Mouse (Mus musculus): ENCODE measurements at regions not wholly inside any gene's neighbourhood (a gene's known extent, or its start where the extent isn't known, plus 50 kb on each side); places are given as distances from the start of the nearest gene placed in this dataset.

DNA sequence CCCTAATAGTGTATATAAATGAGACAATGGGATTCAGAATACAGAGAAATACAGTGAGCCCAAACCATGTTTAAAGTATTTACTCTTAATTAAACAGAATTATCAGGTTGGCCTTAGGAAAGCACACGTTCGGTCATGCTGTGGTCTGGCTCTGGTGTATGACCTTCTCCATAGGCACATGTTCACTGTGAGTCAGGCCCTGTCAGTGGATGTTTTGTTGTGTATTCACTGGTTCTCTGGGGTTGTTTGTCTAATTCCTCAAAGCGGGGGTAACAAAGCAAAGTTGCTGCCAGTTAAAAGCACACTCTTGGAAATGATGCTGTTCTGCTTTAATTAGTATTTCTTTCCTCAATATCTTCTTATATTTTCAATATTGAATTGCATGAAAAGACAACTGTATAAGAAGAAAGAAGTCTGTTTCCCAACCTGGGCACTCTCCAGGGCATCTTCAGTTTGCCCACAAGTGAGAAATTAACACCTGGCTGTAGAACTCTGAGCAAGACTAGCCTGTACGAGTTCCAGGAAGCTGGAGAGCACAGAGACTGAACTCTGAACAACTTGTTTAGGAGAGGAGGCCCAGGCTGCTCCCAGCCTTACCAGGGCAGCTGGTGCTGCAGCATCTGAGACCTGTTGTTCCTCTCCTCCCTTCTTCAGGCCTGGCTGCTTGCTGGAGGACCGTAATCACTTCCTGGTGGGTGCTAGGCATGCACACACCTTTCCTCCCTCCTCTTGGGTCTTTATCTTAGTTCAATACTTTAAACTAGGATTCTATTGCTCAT is 593.1 kb downstream of the Ttll7 start:
- Histone ChIP-seq H3K36me3 (ENCODE audit: control insufficient read depth in 1 of 2, insufficient read depth in 2 of 2, low read length in 2 of 2) (no peaks in the 10 kb centered on the region), H3K9ac (ENCODE audit: control insufficient read depth, low read depth, low read length, poor library complexity, severe bottlenecking) (no peak overlapping the region), H3K27me3 (ENCODE audit: control insufficient read depth in 1 of 2, insufficient read depth in 2 of 2, low read length in 2 of 2) (no peaks in the 10 kb centered on the region), H3K27ac (ENCODE audit: control insufficient read depth, low read depth, low read length) (no peak overlapping the region), H3K4me3 (ENCODE audit: control insufficient read depth in 1 of 2, insufficient read depth in 1 of 2, low read depth in 2 of 2, low read length in 2 of 2) (no peak overlapping the region), H3K9me3 (replicated peaks; ENCODE audit: insufficient read depth, low read length) (no peaks in the 10 kb centered on the region), H3K4me1 (ENCODE audit: control insufficient read depth in 1 of 2, insufficient read depth in 2 of 2, low read length in 2 of 2) (no peaks in the 10 kb centered on the region), H3K79me2 (ENCODE audit: control insufficient read depth, insufficient read depth, low read length, poor library complexity) (no peaks in the 10 kb centered on the region)
- DNase-seq (ENCODE audit: low read depth, low spot score), result no peak
- TF ChIP-seq MXI1 (IDR thresholded peaks at IDR 0.05; ENCODE audit: low read depth, low read length), result no peak
- no peak for TF ChIP-seq ELF1 (IDR thresholded peaks at IDR 0.05; ENCODE audit: low read depth, low read length)
- no peak for TF ChIP-seq UBTF (IDR thresholded peaks at IDR 0.05; ENCODE audit: borderline replicate concordance, insufficient read depth, low read depth, low read length)
- TF ChIP-seq MAX (IDR thresholded peaks at IDR 0.05; ENCODE audit: low read length), result no peak
- no peak for TF ChIP-seq MAZ (IDR thresholded peaks at IDR 0.05; ENCODE audit: low read depth, low read length)
- TF ChIP-seq CTCF (IDR thresholded peaks at IDR 0.05 in 2 of 3, conservative IDR thresholded peaks at IDR 0.05 in 1 of 3; ENCODE audit: control insufficient read depth in 1 of 3, insufficient read depth in 1 of 3, low read depth in 2 of 3, low read length in 3 of 3, poor library complexity in 1 of 3, severe bottlenecking in 1 of 3), result no peak
- no peak for TF ChIP-seq POLR2A (IDR thresholded peaks at IDR 0.05; ENCODE audit: control insufficient read depth in 1 of 2, insufficient read depth in 1 of 2, low read depth in 1 of 2, low read length in 2 of 2, poor library complexity in 1 of 2)
- TF ChIP-seq GATA1 (IDR thresholded peaks at IDR 0.05; ENCODE audit: low read depth, low read length), result no peak
- TF ChIP-seq BHLHE40 (IDR thresholded peaks at IDR 0.05; ENCODE audit: borderline replicate concordance, low read depth, low read length), result no peak
- TF ChIP-seq ZC3H11A (IDR thresholded peaks at IDR 0.05; ENCODE audit: low read depth, low read length), result no peak
- TF ChIP-seq USF1 (IDR thresholded peaks at IDR 0.05; ENCODE audit: low read depth, low read length), result no peak
- no peak for TF ChIP-seq ZNF384 (IDR thresholded peaks at IDR 0.05; ENCODE audit: low read depth, low read length)
- TF ChIP-seq RCOR1 (IDR thresholded peaks at IDR 0.05; ENCODE audit: low read depth, low read length), result no peak
- TF ChIP-seq MYB (IDR thresholded peaks at IDR 0.05; ENCODE audit: low read depth, low read length), result no peak
- no peak for TF ChIP-seq HCFC1 (IDR thresholded peaks at IDR 0.05; ENCODE audit: low read depth, low read length)
- TF ChIP-seq KAT2A (conservative IDR thresholded peaks at IDR 0.05; ENCODE audit: low read depth, low read length), result no peak
- no peak for TF ChIP-seq SIN3A (IDR thresholded peaks at IDR 0.05; ENCODE audit: low read length)
- TF ChIP-seq MAFK (IDR thresholded peaks at IDR 0.05; ENCODE audit: borderline replicate concordance, low read depth, low read length), result no peak
- no peak for TF ChIP-seq ZKSCAN1 (IDR thresholded peaks at IDR 0.05; ENCODE audit: low read depth, low read length)

DNA sequence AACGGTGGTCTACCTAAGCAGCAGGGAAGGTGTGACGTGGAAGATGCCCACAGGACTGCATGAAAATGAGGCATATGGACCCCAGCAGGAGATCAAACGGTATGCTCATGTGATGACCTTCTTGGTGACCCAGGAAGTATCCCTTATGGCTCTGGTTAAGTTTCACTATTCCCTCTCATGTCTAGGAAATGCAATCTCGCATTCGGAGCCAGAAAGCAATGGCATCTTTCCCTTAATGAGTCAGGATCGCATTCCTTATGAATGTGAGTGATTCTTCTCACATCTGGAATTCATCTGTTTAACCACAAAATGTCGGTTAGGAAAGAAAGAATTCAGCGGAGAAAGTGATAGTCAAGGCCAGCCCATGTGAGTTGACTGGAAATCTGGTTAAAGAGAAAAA is 593.7 kb downstream of the Ttll7 start:
- DNase-seq (ENCODE audit: low read depth, low spot score), result no peak
- no peaks in the 10 kb centered on the region for H3K27me3 ChIP-seq (ENCODE audit: control insufficient read depth in 1 of 2, insufficient read depth in 2 of 2, low read length in 2 of 2)
- H3K4me1 ChIP-seq (ENCODE audit: control insufficient read depth in 1 of 2, insufficient read depth in 2 of 2, low read length in 2 of 2), result no peaks in the 10 kb centered on the region
- H3K27ac ChIP-seq (ENCODE audit: control insufficient read depth, low read depth, low read length), result no peak overlapping the region
- H3K9me3 ChIP-seq (replicated peaks; ENCODE audit: insufficient read depth, low read length), result no peaks in the 10 kb centered on the region
- H3K9ac ChIP-seq (ENCODE audit: control insufficient read depth, low read depth, low read length, poor library complexity, severe bottlenecking), result no peak overlapping the region
- H3K79me2 ChIP-seq (ENCODE audit: control insufficient read depth, insufficient read depth, low read length, poor library complexity), result no peaks in the 10 kb centered on the region
- no peaks in the 10 kb centered on the region for H3K36me3 ChIP-seq (ENCODE audit: control insufficient read depth in 1 of 2, insufficient read depth in 2 of 2, low read length in 2 of 2)
- TF ChIP-seq MEF2A (IDR thresholded peaks at IDR 0.05; ENCODE audit: extremely low read depth, insufficient replicate concordance, low read depth, low read length, poor library complexity, severe bottlenecking), result no peak
- H3K4me3 ChIP-seq (ENCODE audit: control insufficient read depth in 1 of 2, insufficient read depth in 1 of 2, low read depth in 2 of 2, low read length in 2 of 2), result no peak overlapping the region

Data from MEL (cell line).